Mouse (Mus musculus) hindbrain, embryonic 16.5 days (tissue): ENCODE data around the gene Fam69b. TPM values are rescaled to one million over a fixed set of nuclear protein-coding genes. Genes with fewer than 3 reads are reported as not detected.

Source experiments
- ATAC-seq: fragments of 200-750 bp; cut with Nextera tagmentation; 2 replicates; pipeline ENCODE4 v1.8.0; 2017; ENCODE audit warnings: moderate TSS enrichment, moderate library complexity
- H3K27ac ChIP-seq: fragments of 300-500 bp; sonication (generic); 2 replicates; pipeline ENCODE4 v1.5.1; 2014; ENCODE audit warnings: low read depth, mild to moderate bottlenecking, control low read depth, low read length, moderate library complexity
- H3K27me3 ChIP-seq: fragments of 300-500 bp; sonication (generic); replicated peaks from 2 replicates; pipeline ENCODE4 v1.6.1; 2014; ENCODE audit warnings: low read length; ENCODE audit not compliant: control insufficient read depth, insufficient read depth
- H3K36me3 ChIP-seq: fragments of 300-500 bp; sonication (generic); 2 replicates; pipeline ENCODE4 v1.6.1; 2014; ENCODE audit warnings: mild to moderate bottlenecking, low read length, moderate library complexity, mixed read lengths; ENCODE audit not compliant: control insufficient read depth, insufficient read depth
- H3K4me1 ChIP-seq: fragments of 300-500 bp; sonication (generic); 2 replicates; pipeline ENCODE4 v1.6.1; 2014; ENCODE audit warnings: low read depth, low read length; ENCODE audit not compliant: control insufficient read depth, insufficient read depth
- H3K4me2 ChIP-seq: fragments of 300-500 bp; sonication (generic); 2 replicates; pipeline ENCODE4 v1.6.1; 2014; ENCODE audit warnings: mild to moderate bottlenecking, low read length, control low read depth, moderate library complexity
- H3K4me3 ChIP-seq: fragments of 300-500 bp; sonication (generic); 2 replicates; pipeline ENCODE4 v1.5.1; 2014; ENCODE audit warnings: mild to moderate bottlenecking, low read length, control low read depth, moderate library complexity
- H3K9ac ChIP-seq: fragments of 300-500 bp; sonication (generic); 2 replicates; pipeline ENCODE4 v1.6.1; 2014; ENCODE audit warnings: low read depth, mild to moderate bottlenecking, control low read depth, low read length, moderate library complexity
- H3K9me3 ChIP-seq: fragments of 300-500 bp; sonication (generic); 2 replicates; pipeline ENCODE4 v1.6.1; 2014; ENCODE audit warnings: mild to moderate bottlenecking, low read length, moderate library complexity; ENCODE audit not compliant: control insufficient read depth
- WGBS: fragments of 180-500 bp; shearing (Covaris S2); extraction: QIAGEN DNeasy Blood & Tissue Kit; methylation state at CpG from one replicate; pipeline ENCODE4 v1.1.7; 2014; 5-methylcytosine and 5-hydroxymethylcytosine counted together
- polyA plus RNA-seq: library from polyadenylated mRNA; unstranded; fragments of >200 nt; fragmentation: Nextera tagmentation; extraction: Ambion mirVana; gene quantifications from 2 replicates; pipeline ENCODE4 v1.2.1, GENCODE M21; 2015

Gene Fam69b
- polyA plus RNA-seq, 1 experiment from 2014 or later = 156 TPM

- H3K4me2 ChIP-seq = peak overlapping the region; percentile 27
- 82% methylated on average over 16 of the region's 16 CpGs for WGBS
- ATAC-seq = no peak
- no peak overlapping the region for H3K4me3 ChIP-seq
- no peaks in the 10 kb centered on the region for H3K9me3 ChIP-seq
- no peak overlapping the region; the same call in 1 of the 2 replicates for H3K9ac ChIP-seq
- no peaks in the 10 kb centered on the region for H3K27me3 ChIP-seq
- no peak overlapping the region for H3K27ac ChIP-seq
- peaks cover 45% of the 10 kb centered on the region for H3K4me1 ChIP-seq
- H3K36me3 ChIP-seq = peaks cover 23% of the 10 kb centered on the region
Measured at GRCm38 (mm10) chr2:26632541-26633395, 4.5 kb downstream of the Fam69b start.

- no peak overlapping the region for H3K9ac ChIP-seq
- H3K27ac ChIP-seq = no peak overlapping the region
- H3K4me3 ChIP-seq = no peak overlapping the region
- H3K9me3 ChIP-seq = no peaks in the 10 kb centered on the region
- peaks cover 25% of the 10 kb centered on the region for H3K36me3 ChIP-seq
- no peak overlapping the region for H3K4me2 ChIP-seq
- WGBS = 72% methylated on average over 4 of the region's 4 CpGs
- H3K27me3 ChIP-seq = no peaks in the 10 kb centered on the region
- no peak for ATAC-seq
- H3K4me1 ChIP-seq = peaks cover 54% of the 10 kb centered on the region
Measured at GRCm38 (mm10) chr2:26633953-26634530, 5.8 kb downstream of the Fam69b start.

- Histone ChIP-seq H3K4me3 (no peak overlapping the region), H3K9me3 (no peaks in the 10 kb centered on the region), H3K4me1 (peaks cover 50% of the 10 kb centered on the region), H3K36me3 (peaks cover 25% of the 10 kb centered on the region), H3K9ac (no peak overlapping the region), H3K4me2 (no peak overlapping the region), H3K27ac (no peak overlapping the region), H3K27me3 (no peaks in the 10 kb centered on the region)
- WGBS = 59% methylated on average over 12 of the region's 12 CpGs
- no peak for ATAC-seq
Measured at GRCm38 (mm10) chr2:26634629-26635488, 6.6 kb downstream of the Fam69b start.

GRCm38 (mm10) chr2:26635489-26636324 is 7.5 kb downstream of the Fam69b start:
- H3K4me1 ChIP-seq = peaks cover 43% of the 10 kb centered on the region
- H3K9me3 ChIP-seq = no peaks in the 10 kb centered on the region
- H3K9ac ChIP-seq = no peak overlapping the region
- WGBS = 69% methylated on average over 21 of the region's 21 CpGs
- no peak overlapping the region for H3K27ac ChIP-seq
- no peak for ATAC-seq
- H3K36me3 ChIP-seq = peaks cover 25% of the 10 kb centered on the region
- no peak overlapping the region for H3K4me3 ChIP-seq
- H3K27me3 ChIP-seq = no peaks in the 10 kb centered on the region
- H3K4me2 ChIP-seq = no peak overlapping the region

GRCm38 (mm10) chr2:26636325-26636635 is 8.0 kb downstream of the Fam69b start:
- Histone ChIP-seq H3K4me1 (peaks cover 38% of the 10 kb centered on the region), H3K9me3 (no peaks in the 10 kb centered on the region), H3K27me3 (no peaks in the 10 kb centered on the region), H3K4me2 (no peak overlapping the region), H3K9ac (no peak overlapping the region), H3K4me3 (no peak overlapping the region), H3K36me3 (peaks cover 25% of the 10 kb centered on the region), H3K27ac (no peak overlapping the region)
- no peak for ATAC-seq
- WGBS = 43% methylated on average over 2 of the region's 2 CpGs

GRCm38 (mm10) chr2:26637316-26637932 is 9.2 kb downstream of the Fam69b start:
- no peak overlapping the region for H3K9ac ChIP-seq
- H3K36me3 ChIP-seq = peaks cover 25% of the 10 kb centered on the region
- 82% methylated on average over 4 of the region's 4 CpGs for WGBS
- H3K27ac ChIP-seq = no peak overlapping the region
- no peaks in the 10 kb centered on the region for H3K27me3 ChIP-seq
- peaks cover 29% of the 10 kb centered on the region for H3K4me1 ChIP-seq
- no peak for ATAC-seq
- H3K4me3 ChIP-seq = no peak overlapping the region
- no peak overlapping the region; the same call in 1 of the 2 replicates for H3K4me2 ChIP-seq
- H3K9me3 ChIP-seq = no peaks in the 10 kb centered on the region

GRCm38 (mm10) chr2:26638039-26638438 is 9.8 kb downstream of the Fam69b start:
- WGBS = 81% methylated on average over 5 of the region's 5 CpGs
- peaks cover 25% of the 10 kb centered on the region for H3K36me3 ChIP-seq

GRCm38 (mm10) chr2:26638572-26638971 is 10.3 kb downstream of the Fam69b start:
- H3K9me3 ChIP-seq = no peaks in the 10 kb centered on the region
- H3K27me3 ChIP-seq = no peaks in the 10 kb centered on the region
- WGBS = 76% methylated on average over 5 of the region's 5 CpGs
- peak overlapping the region; percentile 94 for H3K4me3 ChIP-seq
- no peak for ATAC-seq
- H3K4me2 ChIP-seq = peak overlapping the region; percentile 69
- H3K9ac ChIP-seq = peak overlapping the region; percentile 31
- H3K36me3 ChIP-seq = peaks cover 25% of the 10 kb centered on the region
- H3K27ac ChIP-seq = no peak overlapping the region
- peaks cover 23% of the 10 kb centered on the region for H3K4me1 ChIP-seq

More at GRCm38 (mm10) chr2:26638039-26638438, 9.8 kb downstream of the Fam69b start:
- no peak overlapping the region; the same call in 1 of the 2 replicates for H3K4me3 ChIP-seq
- peak overlapping the region; percentile 69 for H3K4me2 ChIP-seq
- no peaks in the 10 kb centered on the region for H3K9me3 ChIP-seq
- H3K9ac ChIP-seq = peak overlapping the region; percentile 17
- H3K27me3 ChIP-seq = no peaks in the 10 kb centered on the region
- H3K27ac ChIP-seq = no peak overlapping the region
- ATAC-seq = no peak
- H3K4me1 ChIP-seq = peaks cover 23% of the 10 kb centered on the region
